Mouse (Mus musculus) forebrain, embryonic 14.5 days (tissue): ENCODE data around the gene Hspbap1. TPM values are rescaled to one million over a fixed set of nuclear protein-coding genes. Genes with fewer than 3 reads are reported as not detected.
A peak's percentile ranks its signal among the peaks of the same experiment; 100 is the strongest.

Source experiments
- ATAC-seq: fragments of 200-750 bp; cut with Nextera tagmentation; 2 replicates; pipeline ENCODE4 v1.8.0; 2017; ENCODE audit warnings: mild to moderate bottlenecking, moderate library complexity
- DNase-seq: peaks from one replicate; pipeline ENCODE4 v3.0.0-alpha.2; 2015; ENCODE audit warnings: low spot score
- H3K27ac ChIP-seq: fragments of 300-500 bp; sonication (generic); 2 replicates; pipeline ENCODE4 v1.5.1; 2014; ENCODE audit warnings: low read depth, mild to moderate bottlenecking, control low read depth, low read length, moderate library complexity
- H3K27me3 ChIP-seq: fragments of 300-500 bp; sonication (generic); replicated peaks from 2 replicates; pipeline ENCODE4 v1.6.1; 2014; ENCODE audit warnings: low read length, control low read depth, mixed read lengths; ENCODE audit not compliant: control insufficient read depth, insufficient read depth
- H3K36me3 ChIP-seq: fragments of 300-500 bp; sonication (generic); 2 replicates; pipeline ENCODE4 v1.6.1; 2014; ENCODE audit warnings: low read length, control low read depth; ENCODE audit not compliant: control insufficient read depth, insufficient read depth
- H3K4me1 ChIP-seq: fragments of 300-500 bp; sonication (generic); 2 replicates; pipeline ENCODE4 v1.6.1; 2014; ENCODE audit warnings: antibody characterized with exemption, low read length, control low read depth; ENCODE audit not compliant: control insufficient read depth, insufficient read depth
- H3K4me2 ChIP-seq: fragments of 300-500 bp; sonication (generic); 2 replicates; pipeline ENCODE4 v1.6.1; 2014; ENCODE audit warnings: mild to moderate bottlenecking, control low read depth, low read length
- H3K4me3 ChIP-seq: fragments of 300-500 bp; sonication (generic); 2 replicates; pipeline ENCODE4 v1.5.1; 2014; ENCODE audit warnings: low read depth, low read length, control low read depth
- H3K9ac ChIP-seq: fragments of 300-500 bp; sonication (generic); 2 replicates; pipeline ENCODE4 v1.6.1; 2014; ENCODE audit warnings: mild to moderate bottlenecking, low read length, control low read depth, moderate library complexity
- H3K9me3 ChIP-seq: fragments of 300-500 bp; sonication (generic); replicated peaks from 2 replicates; pipeline ENCODE4 v1.6.1; 2016; ENCODE audit warnings: low read length, control low read depth, mixed read lengths; ENCODE audit not compliant: control insufficient read depth
- WGBS: fragments of 180-500 bp; shearing (Covaris S2); extraction: QIAGEN DNeasy Blood & Tissue Kit; methylation state at CpG from one replicate; pipeline ENCODE4 v1.1.7; 2014; 5-methylcytosine and 5-hydroxymethylcytosine counted together
- polyA plus RNA-seq: library from polyadenylated mRNA; unstranded; fragments of >200 nt; fragmentation: Nextera tagmentation; extraction: Ambion mirVana; gene quantifications from 2 replicates; pipeline ENCODE4 v1.2.1, GENCODE M21; 2014

Hspbap1 gene
- polyA plus RNA-seq, 1 experiment from 2014 or later = 24.9 TPM

DNA sequence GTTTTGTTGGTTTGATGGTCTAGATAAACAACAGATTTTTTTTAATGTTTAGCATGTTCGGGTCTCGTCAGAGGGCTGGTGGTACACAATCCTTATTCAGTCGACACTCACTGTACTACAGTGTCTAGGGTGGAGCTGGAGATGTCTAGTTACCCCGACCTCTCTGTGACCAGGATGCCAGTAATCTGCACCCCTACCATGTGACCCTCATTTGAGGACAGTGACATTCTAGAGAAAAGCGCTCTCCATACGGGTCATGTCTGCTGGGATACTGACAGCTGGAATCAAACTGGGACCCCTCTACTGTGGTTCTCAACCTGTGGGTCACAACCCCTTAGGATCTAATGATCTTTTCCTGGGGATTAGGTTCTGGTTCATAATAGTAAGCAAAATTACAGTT is 99.5 kb downstream of the Hspbap1 start:
- no peaks in the 10 kb centered on the region; the same call in 1 of the 2 replicates for H3K4me1 ChIP-seq
- WGBS = 78% methylated on average over 6 of the region's 6 CpGs
- DNase-seq (no peak), ATAC-seq (no peak)
- no peak overlapping the region for H3K4me2 ChIP-seq
- H3K9ac ChIP-seq = no peak overlapping the region
- no peaks in the 10 kb centered on the region for H3K9me3 ChIP-seq
- H3K27me3 ChIP-seq = peaks cover 18% of the 10 kb centered on the region
- no peak overlapping the region for H3K4me3 ChIP-seq
- H3K36me3 ChIP-seq = no peaks in the 10 kb centered on the region
- no peak overlapping the region for H3K27ac ChIP-seq

DNA sequence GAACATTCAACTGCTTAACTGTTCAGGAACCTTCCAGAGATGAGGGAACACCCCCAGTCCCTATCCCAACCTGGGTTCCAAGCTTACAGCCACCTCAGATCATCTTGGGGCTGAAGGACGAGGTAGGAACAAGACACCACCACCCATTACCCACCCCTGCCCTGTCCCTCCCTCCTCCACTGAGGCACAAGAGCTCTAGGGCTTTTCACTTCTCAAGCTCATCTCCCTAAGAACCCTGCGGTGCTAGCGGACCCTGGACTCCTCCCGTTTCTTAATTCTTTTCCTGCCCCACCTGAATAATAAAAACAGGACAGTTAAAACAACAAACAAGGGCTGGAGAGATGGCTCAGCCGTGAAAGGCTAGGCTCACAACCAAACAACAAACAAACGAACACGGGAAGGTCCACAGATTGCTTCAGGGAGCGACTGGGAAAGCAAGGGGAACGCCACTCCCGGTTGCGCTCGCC is 100.4 kb downstream of the Hspbap1 start:
- Histone ChIP-seq H3K27me3 (peaks cover 18% of the 10 kb centered on the region), H3K36me3 (no peaks in the 10 kb centered on the region), H3K9ac (peak overlapping the region; percentile 65), H3K9me3 (no peaks in the 10 kb centered on the region), H3K27ac (no peak overlapping the region), H3K4me1 (no peaks in the 10 kb centered on the region; the same call in 1 of the 2 replicates), H3K4me3 (peak overlapping the region; percentile 46), H3K4me2 (peak overlapping the region; percentile 94)
- ATAC-seq = no peak; the same call in 1 of the 2 replicates
- 1% methylated on average over 12 of the region's 12 CpGs for WGBS
- no peak for DNase-seq

DNA sequence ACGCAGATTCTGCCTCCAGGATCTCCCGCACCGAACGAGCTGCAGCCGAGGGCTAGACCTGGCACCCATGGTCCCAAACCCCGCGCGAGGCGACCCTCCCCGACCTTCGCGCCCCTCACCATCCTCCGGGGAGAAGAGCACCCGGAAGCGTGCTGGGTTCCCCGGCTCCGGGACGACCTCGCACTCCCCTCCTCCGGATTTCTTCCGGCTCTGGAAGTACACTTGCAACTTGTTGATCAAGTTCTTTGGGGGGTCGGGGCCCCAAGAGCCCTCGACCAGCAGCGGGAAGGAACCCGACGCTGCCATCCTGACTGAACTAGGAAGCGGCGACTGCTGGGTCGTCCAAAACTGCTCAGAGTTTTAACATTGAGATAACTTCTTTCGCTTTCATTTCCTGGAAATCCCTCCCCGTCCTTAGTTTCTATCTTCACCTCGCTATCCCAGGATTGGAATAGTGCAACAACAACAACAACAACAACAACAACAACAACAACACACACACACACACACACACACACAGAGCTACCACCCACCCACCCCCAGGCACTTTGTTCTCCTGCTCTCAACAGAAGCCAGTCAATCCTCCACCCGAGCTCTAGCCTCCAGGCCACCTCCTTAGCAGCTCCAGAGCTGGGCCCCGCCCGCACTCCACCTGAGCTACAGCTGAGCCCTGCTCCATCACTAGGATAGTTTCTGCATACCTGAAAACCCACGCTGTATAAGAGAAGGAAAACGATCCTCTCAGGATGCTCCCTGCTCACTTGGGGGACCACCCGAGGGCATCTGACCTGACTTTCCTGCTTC is 101.1 kb downstream of the Hspbap1 start, which contains the start of gene Parp14:
Parp14 (minus strand) TSS at position 497 of the 804 bp plus-strand sequence.
- no peaks in the 10 kb centered on the region; the same call in 1 of the 2 replicates for H3K4me1 ChIP-seq
- H3K4me3 ChIP-seq = peak within 1 kb of the TSS; percentile 46
- H3K36me3 ChIP-seq = no peaks in the 10 kb centered on the region
- H3K27ac ChIP-seq = no peak within 1 kb of the TSS
- ATAC-seq (peak; percentile 54; the same call in 1 of the 2 replicates), DNase-seq (peak; percentile 20)
- H3K9ac ChIP-seq = peak within 1 kb of the TSS; percentile 65
- H3K27me3 ChIP-seq = peaks cover 18% of the 10 kb centered on the region
- H3K9me3 ChIP-seq = no peaks in the 10 kb centered on the region
- WGBS = 2% methylated on average over 38 of the region's 38 CpGs
- peak within 1 kb of the TSS; percentile 94 for H3K4me2 ChIP-seq

DNA sequence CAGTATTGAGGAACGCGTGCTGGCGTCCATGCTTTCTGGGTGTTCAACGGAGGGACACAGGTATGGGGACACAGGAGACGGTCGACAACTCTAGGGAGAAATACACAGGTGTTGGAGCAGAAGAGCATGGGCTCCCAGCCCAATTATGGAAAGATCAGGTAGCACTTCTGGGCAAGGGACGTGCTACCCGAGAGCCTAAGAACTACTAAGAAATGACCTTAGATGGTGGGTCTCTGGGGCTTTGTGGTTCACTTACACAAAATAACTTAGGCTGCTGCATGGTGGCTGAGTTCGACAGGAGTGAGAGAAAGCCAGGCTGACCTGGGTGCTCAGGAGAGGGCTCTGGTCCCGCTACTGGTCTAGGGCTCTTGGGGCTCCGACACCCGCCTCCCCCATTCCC is 101.7 kb downstream of the Hspbap1 start:
- Histone ChIP-seq H3K4me3 (no peak overlapping the region), H3K36me3 (no peaks in the 10 kb centered on the region), H3K9me3 (no peaks in the 10 kb centered on the region), H3K27ac (no peak overlapping the region), H3K27me3 (peaks cover 18% of the 10 kb centered on the region), H3K4me1 (no peaks in the 10 kb centered on the region; the same call in 1 of the 2 replicates), H3K9ac (no peak overlapping the region), H3K4me2 (peak overlapping the region; percentile 94)
- ATAC-seq = no peak
- no peak for DNase-seq
- WGBS = 25% methylated on average over 12 of the region's 12 CpGs

DNA sequence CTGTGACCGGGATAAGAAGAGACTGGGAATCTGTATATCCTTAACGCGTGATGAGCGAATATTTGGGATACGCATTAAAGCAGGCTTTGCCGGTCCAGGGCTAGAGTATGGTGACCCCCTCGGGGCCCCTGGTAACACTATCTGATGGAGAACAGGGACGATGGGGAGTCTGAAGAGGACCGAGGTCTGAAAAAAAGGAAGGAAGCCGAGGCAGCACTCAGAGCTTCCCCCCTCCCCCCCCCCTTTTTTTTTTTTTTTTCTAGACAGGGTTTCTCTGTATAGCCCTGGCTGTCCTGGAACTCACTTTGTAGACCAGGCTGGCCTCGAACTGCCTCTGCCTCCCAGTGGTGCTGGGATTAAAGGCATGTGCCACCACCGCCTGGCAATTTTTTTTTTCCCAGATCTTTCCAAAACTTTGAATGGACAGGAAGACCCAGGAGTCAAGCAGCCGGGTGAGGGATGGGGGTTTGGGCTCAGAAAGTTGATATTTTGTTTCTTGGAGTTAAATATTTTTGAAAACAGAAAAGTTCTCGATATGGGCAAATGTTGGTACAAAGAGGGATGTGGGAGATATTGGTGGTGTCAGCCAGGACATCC is 102.3 kb downstream of the Hspbap1 start:
- no peaks in the 10 kb centered on the region; the same call in 1 of the 2 replicates for H3K4me1 ChIP-seq
- no peak overlapping the region for H3K4me3 ChIP-seq
- no peak for DNase-seq
- H3K4me2 ChIP-seq = no peak overlapping the region
- H3K36me3 ChIP-seq = no peaks in the 10 kb centered on the region
- peaks cover 18% of the 10 kb centered on the region for H3K27me3 ChIP-seq
- 32% methylated on average over 14 of the region's 14 CpGs for WGBS
- H3K9ac ChIP-seq = no peak overlapping the region
- ATAC-seq = no peak
- H3K27ac ChIP-seq = no peak overlapping the region
- H3K9me3 ChIP-seq = no peaks in the 10 kb centered on the region

DNA sequence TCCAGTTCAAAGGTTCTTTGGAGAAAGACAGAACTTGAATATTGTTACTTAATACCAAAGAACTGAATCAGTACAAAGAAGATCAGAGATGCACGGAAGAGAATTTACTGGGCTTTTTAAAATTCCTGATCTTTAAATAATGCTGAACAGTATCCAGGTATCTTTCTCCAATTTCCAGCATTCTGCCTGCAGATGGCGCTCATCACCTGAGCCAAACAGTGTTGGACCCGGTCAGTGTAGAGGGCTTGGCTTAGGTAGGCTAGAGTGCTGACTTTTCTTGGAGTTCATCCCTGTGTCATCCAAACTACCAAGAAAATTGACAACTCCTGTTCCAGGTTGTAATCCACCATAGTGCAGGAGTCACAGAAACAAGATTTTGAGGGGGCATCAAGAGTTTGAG is 104.2 kb downstream of the Hspbap1 start:
- 26% methylated on average over 3 of the region's 3 CpGs for WGBS
- DNase-seq (no peak), ATAC-seq (no peak)
- Histone ChIP-seq H3K36me3 (no peaks in the 10 kb centered on the region), H3K4me2 (no peak overlapping the region), H3K4me3 (no peak overlapping the region), H3K9me3 (no peaks in the 10 kb centered on the region), H3K9ac (no peak overlapping the region), H3K27me3 (peaks cover 18% of the 10 kb centered on the region), H3K4me1 (no peaks in the 10 kb centered on the region; the same call in 1 of the 2 replicates), H3K27ac (no peak overlapping the region)

Other genes starting within 250 kb of the Hspbap1 start
- 10.5 and 13.7 TPM in 2 replicates for gene Sema5b, start 229.2 kb upstream of the Hspbap1 start, polyA plus RNA-seq
- gene Dirc2, start 1.0 kb upstream of the Hspbap1 start, polyA plus RNA-seq = 40.7 and 46.1 TPM in 2 replicates
- 0.16 and 0.25 TPM in 2 replicates for gene Parp14, start 101.2 kb downstream of the Hspbap1 start, polyA plus RNA-seq
- gene Parp9, start 168.1 kb downstream of the Hspbap1 start, polyA plus RNA-seq = 2.5 and 3.1 TPM in 2 replicates
- gene Dtx3l, start 168.8 kb downstream of the Hspbap1 start, polyA plus RNA-seq = 1.9 and 2.3 TPM in 2 replicates
- 85.2 and 90.2 TPM in 2 replicates for gene Kpna1, start 208.4 kb downstream of the Hspbap1 start, polyA plus RNA-seq